Mouse (Mus musculus) bone marrow macrophage, adult 2 months (primary cell): Measurements from ENCODE around the gene Vmn1r199. TPM values are rescaled to one million over a fixed set of nuclear protein-coding genes. Genes with fewer than 3 reads are reported as not detected.
"Not testable (repeated sequence)": the region's sequence is repeated elsewhere in the genome, so short reads cannot be mapped to it uniquely, and the experiment has no call there.

Experiments used
- H3K27ac ChIP-seq: 2 replicates; pipeline ENCODE4 v1.5.1; 2012; ENCODE audit warnings: low read depth, low read length; ENCODE audit not compliant: insufficient read depth
- H3K4me1 ChIP-seq: 2 replicates; pipeline ENCODE4 v1.6.1; 2012; ENCODE audit warnings: low read length; ENCODE audit not compliant: control insufficient read depth, insufficient read depth
- H3K4me3 ChIP-seq: 2 replicates; pipeline ENCODE4 v1.5.1; 2012; ENCODE audit warnings: mild to moderate bottlenecking, low read length, moderate library complexity; ENCODE audit not compliant: insufficient read depth
- CTCF ChIP-seq: IDR thresholded peaks from 2 replicates; pipeline ENCODE4 v1.5.1; 2012; ENCODE audit warnings: low read depth, mild to moderate bottlenecking, low read length, moderate library complexity
- POLR2A ChIP-seq: IDR thresholded peaks from 2 replicates; pipeline ENCODE4 v1.6.1; 2012; ENCODE audit warnings: mild to moderate bottlenecking, low read depth, low read length, borderline replicate concordance
- polyA plus RNA-seq: library from polyadenylated mRNA; stranded (reverse); fragments of >200 nt; gene quantifications from 2 replicates; pipeline ENCODE4 v1.2.4, GENCODE M21; 2012; ENCODE audit not compliant: missing spikeins, insufficient read depth, insufficient read length

The Vmn1r199 gene
- not detected in 2 replicates for polyA plus RNA-seq

- Histone ChIP-seq H3K4me3 (no peak within 1 kb of the TSS), H3K4me1 (no peaks in the 10 kb centered on the region), H3K27ac (no peak within 1 kb of the TSS)
- TF ChIP-seq POLR2A (no peak), CTCF (no peak)
Measured at GRCm38 (mm10) chr13:22379518-22379917, at the start of gene Vmn1r199. TSS of gene Vmn1r199 (plus strand) at chr13:22379818.

DNA sequence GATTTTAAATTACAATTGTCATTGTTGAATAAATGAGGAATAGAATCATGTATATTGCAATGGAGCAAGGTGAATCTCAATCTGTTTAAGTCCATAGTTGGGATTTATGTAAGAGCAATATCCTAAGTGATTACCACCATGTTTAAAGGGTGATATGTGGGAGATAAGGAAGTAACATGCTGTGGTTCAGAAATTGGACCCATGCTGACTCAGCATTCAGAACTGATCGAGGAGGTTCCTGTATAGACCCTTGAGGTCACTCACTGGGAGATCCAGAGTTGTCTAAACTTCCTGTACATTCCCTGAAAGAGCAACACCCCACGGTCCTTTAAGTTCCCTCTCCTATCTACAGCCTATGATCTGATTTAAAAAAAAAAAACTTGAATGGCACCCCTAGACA lies 46.3 kb upstream of the Vmn1r199 start:
- no peak overlapping the region for H3K27ac ChIP-seq
- H3K4me3 ChIP-seq = no peak overlapping the region
- H3K4me1 ChIP-seq = no peaks in the 10 kb centered on the region
- no peak for TF ChIP-seq POLR2A
- TF ChIP-seq CTCF = no peak

DNA sequence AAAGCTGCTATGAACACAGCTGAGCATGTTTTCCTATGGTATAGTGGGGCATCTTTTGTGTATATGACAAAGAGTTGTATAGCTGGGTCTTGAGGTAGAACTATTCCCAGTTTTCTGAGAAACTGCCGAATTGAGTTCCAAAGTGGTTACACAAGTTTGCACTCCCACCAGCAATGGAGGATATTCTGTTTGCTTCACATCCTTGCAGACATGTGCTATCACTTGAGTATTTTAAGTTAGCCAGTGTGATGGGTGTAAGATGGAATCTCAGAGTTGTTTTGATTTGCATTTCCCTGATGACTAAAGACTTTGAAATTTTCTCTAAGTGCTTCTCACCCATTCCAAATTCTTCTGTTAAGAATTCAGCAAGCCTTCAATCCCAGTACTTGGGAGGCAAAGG lies 44.1 kb upstream of the Vmn1r199 start:
- no peak overlapping the region for H3K27ac ChIP-seq
- H3K4me3 ChIP-seq = no peak overlapping the region
- H3K4me1 ChIP-seq = no peaks in the 10 kb centered on the region
- TF ChIP-seq POLR2A (no peak), CTCF (no peak)

GRCm38 (mm10) chr13:22350064-22350463 lies 29.6 kb upstream of the Vmn1r199 start, which contains the start of gene Vmn1r198:
TSS of gene Vmn1r198 (plus strand) at chr13:22350364.
- Histone ChIP-seq H3K27ac (no peak within 1 kb of the TSS), H3K4me1 (no peaks in the 10 kb centered on the region), H3K4me3 (no peak within 1 kb of the TSS)
- no peak for TF ChIP-seq CTCF
- no peak for TF ChIP-seq POLR2A

GRCm38 (mm10) chr13:22350813-22351212 lies 28.8 kb upstream of the Vmn1r199 start:
- no peak overlapping the region for H3K4me3 ChIP-seq
- TF ChIP-seq POLR2A (no peak), CTCF (no peak)
- H3K4me1 ChIP-seq = no peaks in the 10 kb centered on the region
- no peak overlapping the region for H3K27ac ChIP-seq

DNA sequence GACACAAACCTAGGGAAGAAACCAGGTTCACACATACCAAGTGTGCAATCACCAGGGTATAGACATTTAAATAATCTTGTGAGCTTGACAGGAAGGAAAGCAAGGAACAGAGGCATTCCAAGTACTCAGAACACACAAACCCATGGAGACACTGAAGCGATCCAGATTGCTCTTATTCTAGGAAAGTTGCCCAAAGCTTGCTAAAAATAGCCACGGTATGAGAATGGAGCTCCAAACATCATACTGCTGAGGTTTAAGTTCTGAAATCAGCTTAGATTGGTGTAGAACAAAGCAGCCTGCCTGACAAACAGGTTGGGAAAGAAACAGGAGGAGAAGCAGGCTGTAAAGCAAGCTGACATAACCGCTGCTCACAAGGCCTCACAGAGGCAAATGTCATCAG lies 1.5 kb downstream of the Vmn1r199 start:
- H3K4me3 ChIP-seq, H3K4me1 ChIP-seq, H3K27ac ChIP-seq: not testable (repeated sequence)

DNA sequence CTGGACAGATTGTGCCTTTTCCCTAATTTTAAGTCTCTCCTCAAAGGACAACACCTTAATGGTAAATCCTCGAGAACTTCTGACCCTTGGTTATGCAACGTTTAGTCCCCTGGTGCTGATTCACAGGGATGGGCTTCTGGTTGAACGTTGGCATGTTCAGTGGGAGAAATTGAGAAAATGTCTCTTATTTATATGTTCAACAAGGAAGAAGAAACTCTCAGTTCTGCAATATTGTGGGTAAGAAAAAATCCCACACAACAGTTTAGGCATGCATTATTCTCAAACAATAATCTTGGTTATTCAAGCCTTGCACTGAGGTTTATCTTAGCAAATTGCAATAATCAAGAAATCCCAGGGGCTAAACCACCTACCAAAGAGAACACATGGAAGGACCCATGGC lies 3.8 kb downstream of the Vmn1r199 start:
- H3K4me3 ChIP-seq = no peak overlapping the region
- TF ChIP-seq CTCF (no peak), POLR2A (no peak)
- no peak overlapping the region for H3K27ac ChIP-seq

DNA sequence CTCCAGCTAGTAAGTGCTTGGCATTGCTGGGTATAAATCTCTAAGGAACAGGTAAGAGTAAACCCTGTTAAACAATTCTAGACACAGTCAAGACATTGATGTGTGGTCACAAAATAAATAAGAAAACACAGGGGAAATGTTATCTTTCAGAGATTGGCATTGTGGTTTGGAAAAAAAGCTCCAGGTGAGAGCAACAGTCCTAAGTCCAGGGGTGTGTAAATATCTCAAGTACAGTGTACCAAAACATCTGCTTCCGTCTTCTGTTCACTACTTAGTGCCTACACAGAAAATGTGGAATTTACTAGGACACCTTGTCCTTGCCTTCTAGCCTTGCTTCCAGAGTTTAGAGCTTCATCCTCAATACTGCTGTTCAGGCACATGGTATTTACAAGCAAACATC lies 7.4 kb downstream of the Vmn1r199 start:
- TF ChIP-seq CTCF (no peak), POLR2A (no peak)

More for the DNA sequence above, 3.8 kb downstream of the Vmn1r199 start:
- H3K4me1 ChIP-seq = no peaks in the 10 kb centered on the region

DNA sequence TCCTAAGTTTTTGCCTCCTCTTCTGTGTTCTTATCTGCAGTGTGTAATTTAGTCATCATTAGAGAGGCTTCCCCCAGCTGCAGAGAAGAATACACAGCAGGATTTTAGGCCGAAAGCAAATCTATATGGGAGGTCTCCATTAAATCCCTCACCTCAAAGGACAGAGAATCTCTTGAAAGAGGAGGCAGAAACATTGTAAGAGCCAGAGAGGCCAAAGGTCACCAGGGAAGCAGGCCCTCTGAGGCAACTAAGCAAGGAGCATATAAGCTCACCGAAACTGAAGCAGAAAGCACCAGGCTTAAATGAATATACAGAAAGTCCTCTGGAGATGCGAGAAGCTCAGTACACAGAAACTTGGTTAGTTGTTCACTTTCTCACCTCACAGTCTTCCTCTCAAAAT lies 10.5 kb downstream of the Vmn1r199 start, which contains the start of gene Vmn1r200:
Gene Vmn1r200, plus strand, starts transcription at position 301 of the 400 bp plus-strand sequence.
- Histone ChIP-seq H3K4me1 (no peaks in the 10 kb centered on the region), H3K4me3 (no peak within 1 kb of the TSS)
- no peak for TF ChIP-seq CTCF
- TF ChIP-seq POLR2A = no peak

More for the DNA sequence above, 7.4 kb downstream of the Vmn1r199 start:
- Histone ChIP-seq H3K4me1 (no peaks in the 10 kb centered on the region), H3K27ac (no peak overlapping the region), H3K4me3 (no peak overlapping the region)

DNA sequence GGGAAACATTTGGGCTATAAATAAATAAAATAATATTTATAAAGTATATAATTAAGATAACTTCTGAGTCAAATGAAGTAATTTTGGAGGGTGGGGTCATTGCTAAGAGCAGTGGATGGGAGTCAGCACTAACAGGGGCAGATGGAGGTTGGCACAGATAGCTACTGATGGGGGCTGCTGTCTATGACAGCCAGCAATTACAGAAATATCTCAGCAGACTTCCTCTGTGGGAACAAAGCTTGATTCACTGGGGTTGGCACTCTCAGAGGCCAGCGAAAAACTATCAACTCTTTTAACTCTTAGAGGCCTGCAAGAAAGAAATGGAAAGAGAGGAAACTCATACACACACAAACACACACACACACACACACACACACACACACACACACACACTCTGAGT lies 23.4 kb downstream of the Vmn1r199 start:
- no peak overlapping the region for H3K4me3 ChIP-seq
- no peaks in the 10 kb centered on the region for H3K4me1 ChIP-seq
- H3K27ac ChIP-seq = no peak overlapping the region
- no peak for TF ChIP-seq CTCF

More for the DNA sequence above, 10.5 kb downstream of the Vmn1r199 start, which contains the start of gene Vmn1r200:
- H3K27ac ChIP-seq = no peak within 1 kb of the TSS

Other genes with a start within 250 kb of the Vmn1r199 start
- gene Vmn1r191, start 195.8 kb upstream of the Vmn1r199 start, polyA plus RNA-seq = not detected in 2 replicates
- gene Vmn1r192, start 188.7 kb upstream of the Vmn1r199 start, polyA plus RNA-seq = not detected in 2 replicates
- not detected in 2 replicates for gene Vmn1r193, start 156.7 kb upstream of the Vmn1r199 start, polyA plus RNA-seq
- not detected in 2 replicates for gene Vmn1r194, start 135.6 kb upstream of the Vmn1r199 start, polyA plus RNA-seq
- not detected in 2 replicates for gene Vmn1r195, start 109.3 kb upstream of the Vmn1r199 start, polyA plus RNA-seq
- not detected in 2 replicates for gene Vmn1r196, start 89.9 kb upstream of the Vmn1r199 start, polyA plus RNA-seq
- gene Vmn1r197, start 55.2 kb upstream of the Vmn1r199 start, polyA plus RNA-seq = not detected in 2 replicates
- not detected in 2 replicates for gene Vmn1r198, start 29.5 kb upstream of the Vmn1r199 start, polyA plus RNA-seq
- not detected in 2 replicates for gene Vmn1r200, start 10.6 kb downstream of the Vmn1r199 start, polyA plus RNA-seq
- gene Vmn1r201, start 92.1 kb downstream of the Vmn1r199 start, polyA plus RNA-seq = not detected in 2 replicates
- not detected in 2 replicates for gene Vmn1r202, start 125.6 kb downstream of the Vmn1r199 start, polyA plus RNA-seq
- gene Vmn1r203, start 138.3 kb downstream of the Vmn1r199 start, polyA plus RNA-seq = not detected in 2 replicates
- not detected in 2 replicates for gene Vmn1r204, start 173.4 kb downstream of the Vmn1r199 start, polyA plus RNA-seq
- not detected in 2 replicates for gene Vmn1r205, start 213.2 kb downstream of the Vmn1r199 start, polyA plus RNA-seq
- gene Vmn1r206, start 244.4 kb downstream of the Vmn1r199 start, polyA plus RNA-seq = 0.31 TPM in 1 of 2 replicates, not detected in the other